Mouse (Mus musculus) kidney, postnatal 36 days (tissue): ENCODE measurements at regions not wholly inside any gene's neighbourhood (a gene's known extent, or its start where the extent isn't known, plus 50 kb on each side); places are given as distances from the start of the nearest gene placed in this dataset.

Experiments used
- DNase-seq, 2 experiments: peaks; one replicate each; pipeline ENCODE4 v3.0.0; 2021 to 2022; ENCODE audit warnings: mixed read lengths in 2 of 2

DNA sequence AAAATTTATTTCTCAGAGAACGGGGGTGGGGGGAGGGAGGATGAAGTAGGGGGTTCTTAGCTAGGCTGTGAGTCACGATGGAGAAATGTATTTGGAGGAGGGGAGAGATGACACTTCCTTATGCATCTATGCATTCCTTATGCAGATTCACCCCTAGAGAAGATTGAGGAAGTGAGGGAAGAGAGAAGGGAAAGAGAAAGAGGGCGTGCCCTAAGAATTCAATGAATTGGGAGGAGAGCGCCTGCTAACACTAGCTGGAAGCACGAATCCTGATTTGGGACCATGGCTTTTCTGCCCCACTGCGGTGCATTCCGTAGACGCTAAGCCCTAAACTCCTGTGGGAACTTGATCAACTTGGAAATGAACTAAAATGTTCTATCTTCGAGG is 56.1 kb downstream of the Foxi3 start:
- no peak for DNase-seq

DNA sequence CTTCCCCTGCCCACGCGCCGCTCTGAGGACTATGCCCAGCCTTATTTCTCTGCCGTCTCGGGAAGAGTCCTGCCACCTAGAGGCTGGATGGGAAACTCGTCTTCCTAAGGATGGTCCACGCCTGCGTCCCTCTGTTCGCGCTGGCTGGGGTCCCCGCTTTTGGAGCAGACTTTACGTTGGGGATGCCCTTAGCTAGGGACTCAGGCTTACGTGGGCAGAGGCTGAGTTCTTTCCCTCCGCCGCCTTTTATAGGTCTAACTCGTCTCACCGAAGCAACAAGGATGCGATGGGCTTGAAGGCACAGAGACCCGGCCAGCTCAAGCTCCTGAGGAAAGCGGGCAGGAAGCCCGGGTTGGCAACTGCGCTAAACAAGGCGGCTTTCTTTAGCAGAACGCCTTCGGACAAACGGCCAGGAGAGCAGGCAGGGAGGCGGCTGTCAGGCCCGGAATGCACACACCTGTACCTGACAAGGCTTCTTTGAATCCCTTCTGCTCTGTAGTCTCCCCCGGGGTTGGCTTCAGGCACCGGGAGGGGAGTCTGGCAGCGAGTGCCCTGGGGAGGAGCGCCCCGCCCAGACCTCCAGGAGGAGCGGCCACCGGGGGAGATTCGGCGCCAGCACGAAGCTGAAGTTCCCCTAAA is 56.6 kb downstream of the Foxi3 start:
- DNase-seq: peak; percentile 29 to 62

DNA sequence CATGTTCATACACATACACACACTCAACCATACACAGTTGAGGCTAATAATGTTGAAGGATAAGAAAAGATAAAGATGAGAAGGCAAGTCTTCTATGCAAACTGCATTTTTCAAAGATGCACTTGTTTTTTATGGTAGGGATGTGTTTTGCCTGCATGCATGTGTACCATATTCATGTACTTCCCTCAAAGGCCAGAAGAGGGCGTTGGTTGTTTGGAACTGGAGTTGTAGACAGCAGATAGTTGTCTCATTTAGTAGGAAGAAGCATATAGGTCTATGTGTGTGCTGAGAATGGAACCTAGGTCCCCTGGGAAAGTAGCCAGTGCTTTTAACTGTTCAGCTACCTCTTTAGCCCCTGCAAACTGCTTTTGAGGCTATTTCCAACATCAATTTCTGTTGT is 60.1 kb downstream of the Foxi3 start:
- no peak for DNase-seq

- no peak for DNase-seq
Measured at GRCm38 (mm10) chr6:71021353-71021752, 65.0 kb downstream of the Foxi3 start.

DNA sequence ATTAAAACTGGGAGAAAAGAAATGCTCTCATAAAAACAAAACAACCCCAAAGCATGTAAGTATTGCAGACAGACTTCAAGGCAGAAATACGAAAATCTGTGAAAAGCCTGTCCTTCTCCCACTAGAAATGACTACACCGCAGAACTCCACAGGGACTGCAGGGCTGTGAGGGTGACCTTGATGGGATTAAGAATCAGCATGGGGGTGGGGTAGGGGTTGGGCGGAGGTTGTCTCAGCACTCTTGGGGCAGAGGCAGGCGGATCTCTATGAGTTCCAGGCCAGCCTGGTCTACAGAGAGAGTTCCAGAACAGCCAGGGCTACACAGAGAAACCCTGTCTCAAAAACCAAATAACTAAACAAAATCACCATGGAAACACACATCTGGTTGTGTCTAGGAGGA is 69.1 kb downstream of the Foxi3 start:
- DNase-seq: no peak

- DNase-seq: no peak
Measured at GRCm38 (mm10) chr6:71029663-71030062, 73.3 kb downstream of the Foxi3 start.

GRCm38 (mm10) chr6:71030541-71030940 is 74.2 kb downstream of the Foxi3 start:
- peak; percentile 35 to 65 for DNase-seq

DNA sequence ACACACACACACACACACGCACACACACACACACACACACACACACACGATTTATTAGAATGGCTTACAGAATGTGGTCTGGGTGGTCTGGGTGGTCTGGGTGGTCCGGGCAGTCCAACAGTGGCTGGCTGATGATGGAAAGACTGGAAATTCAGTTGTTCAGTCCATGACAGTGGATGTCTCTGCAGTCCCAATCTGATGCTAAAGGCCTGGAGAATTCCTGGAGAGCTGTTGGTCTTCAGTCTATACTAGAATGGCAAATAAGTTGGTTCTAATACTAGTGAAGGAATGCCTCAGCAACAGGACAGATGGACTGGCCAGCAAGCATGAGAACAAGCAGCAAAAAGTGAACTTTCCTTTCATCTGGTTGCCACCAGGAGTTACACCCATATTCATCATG is 87.9 kb downstream of the Foxi3 start:
- no peak for DNase-seq

DNA sequence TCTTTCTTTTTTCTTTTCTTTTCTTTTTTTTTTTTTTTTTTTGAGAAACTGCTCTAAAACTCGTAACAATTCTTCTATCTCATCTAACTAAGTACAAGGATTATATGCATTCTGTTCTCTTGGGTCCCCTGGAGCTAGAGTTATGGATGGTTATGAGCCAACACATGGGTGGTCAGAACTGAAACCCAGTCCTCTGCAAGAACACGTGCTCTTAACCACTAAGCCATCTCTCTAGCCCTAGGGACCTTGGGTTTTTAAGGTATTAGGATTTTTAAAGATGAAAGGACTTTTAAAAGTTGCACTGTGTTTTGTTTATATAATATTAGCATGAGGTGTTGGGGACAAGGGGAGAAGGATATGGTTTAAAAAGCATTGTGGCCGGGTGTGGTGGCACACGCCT is 88.9 kb downstream of the Foxi3 start:
- DNase-seq: no peak

- peak in 1 of 2 experiments; percentile 35 for DNase-seq
Measured at GRCm38 (mm10) chr6:71048199-71049094, 92.1 kb downstream of the Foxi3 start.

DNA sequence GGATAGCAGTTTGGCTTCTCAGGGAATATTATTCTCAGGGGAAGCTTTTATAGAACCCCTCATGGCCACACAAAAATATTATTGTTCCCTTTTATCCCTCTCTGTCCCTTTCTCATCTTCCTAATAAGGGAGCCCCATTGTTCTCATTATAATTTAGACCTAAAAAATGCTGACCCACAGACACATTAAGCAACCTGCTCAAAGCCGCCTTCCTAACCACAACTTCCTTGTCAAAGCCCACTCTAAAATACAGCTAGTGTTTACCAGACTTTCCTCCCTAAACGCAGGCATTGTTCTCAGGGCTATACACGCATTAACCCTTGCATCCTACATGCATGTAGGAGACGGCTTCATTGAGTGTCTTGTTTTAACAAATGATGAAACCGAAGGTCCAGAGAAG is 93.9 kb downstream of the Foxi3 start:
- DNase-seq: no peak

DNA sequence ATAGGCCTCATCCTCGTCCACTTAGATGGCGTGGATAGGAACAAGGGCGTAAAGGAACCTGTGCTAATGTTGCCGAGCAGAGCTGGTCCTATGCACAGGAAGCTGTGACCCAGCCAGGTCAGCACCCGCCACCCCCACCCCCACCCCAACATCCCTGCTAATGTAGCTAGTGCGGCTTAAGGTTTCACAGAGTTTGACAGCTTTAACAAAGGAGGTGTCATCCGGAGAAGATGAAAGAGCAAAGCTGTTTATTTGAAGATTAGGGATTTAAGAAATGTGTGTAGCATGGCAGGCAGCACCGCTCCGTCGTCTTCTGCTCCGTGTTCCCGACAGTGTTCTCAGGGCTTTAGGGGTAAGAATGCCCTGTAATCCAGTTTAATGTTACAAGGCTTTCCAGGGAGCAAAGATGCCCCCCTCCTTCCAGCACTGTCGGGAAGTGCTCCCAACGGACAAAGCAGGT is 93.5 kb downstream of the Thnsl2 start:
- no peak for DNase-seq

DNA sequence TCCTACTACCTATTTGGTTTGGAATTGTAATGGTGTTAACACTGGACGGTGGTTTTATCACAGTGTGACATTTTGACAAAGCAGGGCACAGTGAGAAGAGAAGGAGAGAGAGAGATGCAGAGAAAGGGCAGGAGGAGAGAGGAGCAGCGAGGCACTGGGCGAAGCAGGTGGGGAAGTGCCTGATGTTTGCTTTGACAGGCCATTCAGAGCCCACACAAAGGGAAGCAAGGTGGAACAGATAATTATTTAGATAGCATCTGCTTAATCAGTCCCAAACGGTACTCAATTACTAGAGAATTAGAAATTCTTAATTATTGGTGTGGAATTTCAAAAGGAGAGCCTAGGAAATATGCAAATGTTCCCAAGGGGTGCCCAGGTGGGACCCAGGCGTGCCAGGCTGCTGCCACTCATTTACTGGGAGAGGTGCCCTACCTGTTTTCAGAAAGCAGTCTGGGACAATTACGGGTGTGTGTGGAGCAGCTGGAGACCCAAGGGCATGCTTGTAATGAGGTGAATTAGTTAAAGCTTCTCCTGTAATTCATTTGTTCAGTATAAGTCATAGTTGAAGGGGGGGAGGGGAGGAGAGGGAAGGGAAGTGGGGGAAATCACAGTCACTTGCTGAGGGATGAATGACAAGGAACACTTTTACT is 86.9 kb downstream of the Thnsl2 start:
- no peak for DNase-seq

GRCm38 (mm10) chr6:71060116-71060515 is 84.1 kb downstream of the Thnsl2 start:
- DNase-seq: no peak

GRCm38 (mm10) chr6:71062980-71063379 is 81.3 kb downstream of the Thnsl2 start:
- DNase-seq: no peak

DNA sequence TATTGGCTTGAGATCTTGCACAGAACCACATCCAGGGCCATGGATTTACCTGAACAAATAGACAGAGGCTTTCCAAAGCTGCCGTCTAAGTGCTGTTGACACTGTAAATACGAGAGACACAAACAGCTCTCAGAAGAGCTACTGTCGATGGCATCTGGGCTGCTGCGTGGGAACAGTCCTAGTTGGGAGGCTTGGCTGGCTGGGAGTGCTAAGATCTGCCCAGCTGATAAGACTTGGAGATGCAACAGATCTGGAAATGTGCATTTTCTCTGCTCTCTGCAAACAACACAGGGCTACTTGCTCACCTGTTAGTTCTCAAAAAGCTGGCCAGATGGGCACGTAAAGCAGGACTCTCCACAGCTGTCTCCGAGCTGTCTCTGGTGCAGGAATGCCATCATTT is 78.8 kb downstream of the Thnsl2 start:
- DNase-seq: no peak

DNA sequence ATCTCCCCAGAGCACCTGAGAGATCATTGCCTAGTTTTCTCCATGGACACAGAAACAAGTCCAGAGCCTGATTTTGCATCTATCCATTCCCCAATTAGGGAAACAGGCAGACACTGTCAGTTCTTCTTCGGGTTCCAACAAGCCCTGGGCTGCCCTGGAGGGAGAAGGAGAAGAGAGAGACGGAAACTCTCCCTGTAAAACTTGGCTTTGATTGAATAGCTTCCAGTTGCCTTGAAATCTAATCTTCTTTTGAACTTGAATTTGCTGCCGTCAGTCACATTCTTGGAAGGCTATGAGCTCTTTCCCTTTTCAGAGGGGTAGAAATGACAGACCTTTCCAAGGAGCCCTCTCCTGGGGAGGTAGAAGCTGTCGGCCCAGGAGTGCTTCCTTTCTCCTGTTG is 75.0 kb downstream of the Thnsl2 start:
- no peak for DNase-seq

- no peak for DNase-seq
Measured at GRCm38 (mm10) chr6:71074789-71075191, 69.4 kb downstream of the Thnsl2 start.
